Mouse (Mus musculus) midbrain, postnatal 0 days (tissue): Measurements from ENCODE around the gene Afg1l. TPM values are rescaled to one million over a fixed set of nuclear protein-coding genes. Genes with fewer than 3 reads are reported as not detected.

ENCODE experiments used
- ATAC-seq: fragments of 200-750 bp; cut with Nextera tagmentation; 2 replicates; pipeline ENCODE4 v1.8.0; 2017; ENCODE audit warnings: moderate number of reproducible peaks, mild to moderate bottlenecking, moderate TSS enrichment, moderate library complexity; ENCODE audit not compliant: low FRiP score
- DNase-seq: peaks from one replicate; pipeline ENCODE4 v3.0.0-alpha.2; 2015; ENCODE audit warnings: low spot score
- H3K27ac ChIP-seq: fragments of 300-500 bp; sonication (generic); 2 replicates; pipeline ENCODE4 v1.5.1; 2014; ENCODE audit warnings: low read depth, mild to moderate bottlenecking, low read length, mixed read lengths
- H3K27me3 ChIP-seq: fragments of 300-500 bp; sonication (generic); 2 replicates; pipeline ENCODE4 v1.6.1; 2014; ENCODE audit warnings: low read length, control low read depth, mixed read lengths; ENCODE audit not compliant: insufficient read depth
- H3K36me3 ChIP-seq: fragments of 300-500 bp; sonication (generic); 2 replicates; pipeline ENCODE4 v1.6.1; 2014; ENCODE audit warnings: low read length, control low read depth, mixed read lengths; ENCODE audit not compliant: insufficient read depth
- H3K4me1 ChIP-seq: fragments of 300-500 bp; sonication (generic); 2 replicates; pipeline ENCODE4 v1.6.1; 2014; ENCODE audit warnings: mild to moderate bottlenecking, control low read depth, antibody characterized with exemption, low read length, mixed read lengths; ENCODE audit not compliant: insufficient read depth
- H3K4me2 ChIP-seq: fragments of 300-500 bp; sonication (generic); 2 replicates; pipeline ENCODE4 v1.6.1; 2014; ENCODE audit warnings: low read depth, mild to moderate bottlenecking, low read length, mixed read lengths; ENCODE audit not compliant: poor library complexity, severe bottlenecking
- H3K4me3 ChIP-seq: fragments of 300-500 bp; sonication (generic); 2 replicates; pipeline ENCODE4 v1.5.1; 2014; ENCODE audit warnings: low read depth, mild to moderate bottlenecking, low read length, moderate library complexity
- H3K9ac ChIP-seq: fragments of 300-500 bp; sonication (generic); replicated peaks from 2 replicates; pipeline ENCODE4 v1.6.1; 2014; ENCODE audit warnings: mild to moderate bottlenecking, low read length, moderate library complexity, mixed read lengths; ENCODE audit not compliant: poor library complexity, severe bottlenecking
- H3K9me3 ChIP-seq: fragments of 300-500 bp; sonication (generic); 2 replicates; pipeline ENCODE4 v1.6.1; 2016; ENCODE audit warnings: low read length, control low read depth
- CTCF ChIP-seq: IDR thresholded peaks from 2 replicates; pipeline ENCODE4 v1.5.1; 2016; ENCODE audit warnings: antibody characterized with exemption, mild to moderate bottlenecking
- WGBS: fragments of 180-500 bp; shearing (Covaris S2); extraction: QIAGEN DNeasy Blood & Tissue Kit; methylation state at CpG from one replicate; pipeline ENCODE4 v1.1.7; 2014; 5-methylcytosine and 5-hydroxymethylcytosine counted together
- polyA plus RNA-seq: library from polyadenylated mRNA; unstranded; fragments of >200 nt; fragmentation: Nextera tagmentation; extraction: Ambion mirVana; gene quantifications from 2 replicates; pipeline ENCODE4 v1.2.1, GENCODE M21; 2015
- total RNA-seq: library from RNA; depleted of rRNA; stranded (reverse); fragments of >200 nt; gene quantifications from 2 replicates; pipeline ENCODE4 v1.2.3, GENCODE M21; 2014; rRNA removed

Afg1l gene
- total and polyA plus RNA-seq, 2 experiments from 2014 or later: 5.8 to 8.5 TPM

DNA sequence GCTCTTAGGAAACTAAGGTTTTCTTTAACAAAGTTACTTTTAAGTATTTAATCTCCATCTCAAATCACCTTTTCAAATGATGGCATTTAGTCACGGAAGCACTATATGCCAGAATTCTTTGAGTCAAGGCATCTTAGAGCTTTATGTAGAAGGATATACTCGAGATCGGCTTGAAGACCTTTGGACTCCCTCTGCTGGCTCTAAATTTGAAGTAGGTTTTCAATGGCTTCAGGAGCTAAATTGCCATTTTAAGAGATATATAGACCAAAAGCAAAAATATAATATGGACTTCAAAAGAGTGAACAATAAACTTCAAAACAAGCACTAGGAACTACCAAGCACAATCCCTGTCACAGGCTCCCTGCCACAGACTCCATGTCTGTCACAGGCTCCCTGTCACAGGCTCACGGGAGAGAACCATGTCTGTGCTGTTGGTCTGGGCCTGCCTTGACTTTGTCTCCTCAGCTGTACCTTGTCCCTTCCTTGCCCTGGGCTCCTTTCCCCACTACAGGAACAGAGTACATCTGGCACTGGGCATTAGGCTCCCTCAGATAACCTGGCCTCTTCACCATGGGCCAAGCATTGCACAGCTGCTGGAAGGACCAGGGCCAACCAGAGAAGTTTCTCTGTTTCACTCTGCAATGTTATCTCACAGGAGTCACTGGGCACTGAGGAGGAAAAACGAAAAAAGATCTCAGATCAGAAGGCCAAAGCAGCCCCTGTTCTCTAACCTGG is 210.4 kb downstream of the Afg1l start:
- H3K4me3 ChIP-seq: no peak overlapping the region
- peak; percentile 65 for TF ChIP-seq CTCF
- H3K36me3 ChIP-seq: peaks cover 14% of the 10 kb centered on the region
- DNase-seq (peak; percentile 45), ATAC-seq (no peak)
- H3K27me3 ChIP-seq: no peaks in the 10 kb centered on the region
- H3K9ac ChIP-seq: no peak overlapping the region
- H3K4me1 ChIP-seq: no peaks in the 10 kb centered on the region
- no peak overlapping the region for H3K4me2 ChIP-seq
- H3K9me3 ChIP-seq: no peaks in the 10 kb centered on the region
- no peak overlapping the region for H3K27ac ChIP-seq
- 72% methylated on average over 5 of the region's 5 CpGs for WGBS

DNA sequence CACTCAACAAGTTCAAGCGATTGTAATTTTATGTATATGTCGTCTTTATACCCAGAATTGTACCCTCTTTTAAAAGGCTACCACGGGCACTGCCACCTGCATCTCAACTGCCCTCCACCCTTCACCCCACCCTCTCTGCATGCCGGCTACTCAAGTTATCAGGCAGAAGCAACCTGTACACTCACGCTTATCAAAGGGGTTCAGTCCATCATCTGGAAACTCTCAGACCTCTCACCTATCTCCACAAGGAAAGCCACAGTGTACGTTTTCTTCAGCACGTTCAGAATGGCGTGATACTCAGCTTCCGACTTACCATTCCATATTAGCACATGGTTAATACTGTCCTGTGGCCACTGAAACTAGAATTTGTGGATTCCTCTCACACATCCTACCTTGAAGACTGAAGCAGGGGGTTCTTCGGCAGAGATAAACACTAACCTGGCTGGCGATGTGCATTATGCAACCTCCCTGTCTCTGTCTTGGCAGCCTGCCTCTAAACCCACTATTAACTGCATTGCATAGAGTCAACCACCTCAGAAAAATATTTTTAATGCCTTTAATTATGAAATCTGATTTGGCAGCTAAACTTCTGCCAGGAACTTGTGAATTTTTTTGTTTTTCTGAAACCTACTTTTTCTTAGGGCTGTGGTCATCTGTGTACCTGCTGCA is 213.2 kb downstream of the Afg1l start:
- Histone ChIP-seq H3K27ac (no peak overlapping the region), H3K36me3 (peaks cover 14% of the 10 kb centered on the region), H3K27me3 (no peaks in the 10 kb centered on the region), H3K9ac (no peak overlapping the region), H3K4me1 (no peaks in the 10 kb centered on the region), H3K9me3 (no peaks in the 10 kb centered on the region), H3K4me3 (no peak overlapping the region), H3K4me2 (no peak overlapping the region)
- ATAC-seq (no peak), DNase-seq (no peak)
- 94% methylated on average over 11 of the region's 11 CpGs for WGBS
- no peak for TF ChIP-seq CTCF

DNA sequence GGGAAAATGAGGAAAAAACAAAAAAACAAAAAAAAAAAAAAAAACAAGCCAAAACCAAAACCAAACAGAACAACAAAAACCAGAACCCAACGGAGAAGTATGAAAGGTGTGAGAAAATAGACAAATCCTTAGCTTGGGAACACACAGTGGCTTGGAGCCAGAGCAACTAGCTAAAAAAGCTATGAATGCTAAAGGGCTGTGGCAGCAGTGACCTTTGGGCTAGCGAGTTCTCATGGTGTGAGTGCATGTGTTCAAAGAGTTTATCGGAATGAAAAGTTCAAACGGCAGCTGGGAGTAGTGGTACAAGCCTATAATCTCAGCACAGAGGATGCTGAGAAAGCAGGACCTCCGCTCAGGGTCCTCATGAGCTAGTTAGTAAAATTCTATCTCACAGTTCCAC is 214.2 kb downstream of the Afg1l start:
- H3K9ac ChIP-seq: no peak overlapping the region
- H3K27ac ChIP-seq: no peak overlapping the region
- no peak overlapping the region for H3K4me3 ChIP-seq
- TF ChIP-seq CTCF: no peak
- H3K9me3 ChIP-seq: no peaks in the 10 kb centered on the region
- no peaks in the 10 kb centered on the region for H3K4me1 ChIP-seq
- DNase-seq (no peak), ATAC-seq (no peak)
- no peak overlapping the region for H3K4me2 ChIP-seq
- no peaks in the 10 kb centered on the region for H3K27me3 ChIP-seq
- 88% methylated on average over 5 of the region's 5 CpGs for WGBS
- peaks cover 14% of the 10 kb centered on the region for H3K36me3 ChIP-seq

DNA sequence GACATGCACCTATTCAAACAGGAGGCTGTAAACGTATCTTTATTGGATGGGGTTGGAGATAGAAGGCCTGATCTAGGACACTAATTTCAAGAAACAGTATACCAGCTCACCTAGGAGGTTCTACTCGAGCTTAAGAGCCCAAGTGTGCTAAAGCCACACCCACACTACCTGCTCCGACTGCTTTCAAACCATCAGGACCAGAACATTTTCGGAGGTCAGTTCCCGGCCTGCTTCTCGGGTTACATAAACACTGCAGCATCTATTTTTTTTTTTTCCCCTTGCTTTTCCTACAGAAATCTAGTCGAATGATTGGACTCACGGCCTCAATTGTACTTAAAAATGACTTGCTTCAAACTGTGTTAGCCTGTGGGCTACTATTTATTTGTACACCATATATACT is 214.7 kb downstream of the Afg1l start:
- peaks cover 14% of the 10 kb centered on the region for H3K36me3 ChIP-seq
- ATAC-seq (no peak), DNase-seq (no peak)
- no peak overlapping the region for H3K4me3 ChIP-seq
- H3K9ac ChIP-seq: no peak overlapping the region
- 89% methylated on average over 8 of the region's 8 CpGs for WGBS
- no peaks in the 10 kb centered on the region for H3K9me3 ChIP-seq
- H3K27me3 ChIP-seq: no peaks in the 10 kb centered on the region
- no peak for TF ChIP-seq CTCF
- H3K4me1 ChIP-seq: no peaks in the 10 kb centered on the region
- H3K27ac ChIP-seq: no peak overlapping the region
- H3K4me2 ChIP-seq: no peak overlapping the region

Other genes with a start within 250 kb of the Afg1l start
- 37.7 and 42.9 TPM in 2 replicates for gene Foxo3, start 201.8 kb downstream of the Afg1l start, total RNA-seq
- gene Foxo3, start 201.8 kb downstream of the Afg1l start, polyA plus RNA-seq: 6.5 and 6.6 TPM in 2 replicates
- gene Snx3, start 23.5 kb upstream of the Afg1l start, total RNA-seq: 131 and 149 TPM in 2 replicates
- 339 and 343 TPM in 2 replicates for gene Snx3, start 23.5 kb upstream of the Afg1l start, polyA plus RNA-seq
- 1.3 and 3.2 TPM in 2 replicates for gene Nr2e1, start 105.1 kb upstream of the Afg1l start, total RNA-seq
- 3.2 and 3.6 TPM in 2 replicates for gene Nr2e1, start 105.1 kb upstream of the Afg1l start, polyA plus RNA-seq
- 41.8 and 46.6 TPM in 2 replicates for gene Ostm1, start 105.3 kb upstream of the Afg1l start, total RNA-seq
- 39.5 and 40.0 TPM in 2 replicates for gene Ostm1, start 105.3 kb upstream of the Afg1l start, polyA plus RNA-seq